ENCODE assay signal across 10 mouse cellular contexts in genomic region chr2:38424278-38424931, GRCm38 (mm10).
DNase-seq lines count a peak whose midpoint lies in the region; ATAC-seq and TF ChIP-seq lines count a peak whose summit lies in the region.
"Had no signal": no experiment of that assay in that cellular context is flagged by ENCODE, and none has a peak within 500 bp of the region (broad histone marks: within the 10 kb centered on the region; RNA-seq: fewer than 3 reads in every experiment).

No protein-coding gene starts in this region.

- H3K27me3 ChIP-seq in kidney, embryonic 14.5 days (ENCODE audit: control insufficient read depth, insufficient read depth, low read length): no peaks in the 10 kb centered on the region
- peaks cover 3% of the 10 kb centered on the region; the same call in 1 of the 2 replicates for H3K27me3 ChIP-seq in hindbrain, postnatal 0 days (ENCODE audit: insufficient read depth, low read length)
- no peaks in the 10 kb centered on the region for H3K27me3 ChIP-seq in neural tube, embryonic 15.5 days (replicated peaks)

- ATAC-seq in kidney, embryonic 14.5 days (ENCODE audit: low FRiP score, low TSS enrichment): peak; percentile 61; the same call in 1 of the 2 replicates
- peak; percentile 83 for ATAC-seq in hindbrain, postnatal 0 days
- peak; percentile 68 for ATAC-seq in neural tube, embryonic 15.5 days (ENCODE audit: low FRiP score)

- 3% methylated on average over 19 of the region's 22 CpGs for WGBS in kidney, embryonic 14.5 days
- WGBS in hindbrain, postnatal 0 days: 5% methylated on average over 21 of the region's 22 CpGs
- 2% methylated on average over 22 of the region's 22 CpGs for WGBS in neural tube, embryonic 15.5 days

- H3K4me3 ChIP-seq in kidney, embryonic 14.5 days (ENCODE audit: low read length): no peak overlapping the region
- H3K4me3 ChIP-seq in hindbrain, postnatal 0 days (ENCODE audit: low read length): peak overlapping the region; percentile 10; the same call in 1 of the 2 replicates
- 0 out of 2 replicates have a peak overlapping the region, but pooled peaks have one; percentile 10 for H3K4me3 ChIP-seq in neural tube, embryonic 15.5 days (replicated peaks)

- TF ChIP-seq CTCF in hindbrain, postnatal 0 days (IDR thresholded peaks at IDR 0.05; ENCODE audit: low read depth): no peak

- H3K9ac ChIP-seq in kidney, embryonic 14.5 days (ENCODE audit: low read depth, low read length): no peak overlapping the region
- H3K9ac ChIP-seq in hindbrain, postnatal 0 days (replicated peaks; ENCODE audit: low read length): peak overlapping the region; percentile 40
- H3K9ac ChIP-seq in neural tube, embryonic 15.5 days (replicated peaks): 0 out of 2 replicates have a peak overlapping the region, but pooled peaks have one; percentile 23

- H3K36me3 ChIP-seq in kidney, embryonic 14.5 days (ENCODE audit: control insufficient read depth, insufficient read depth, low read length): no peaks in the 10 kb centered on the region
- no peaks in the 10 kb centered on the region for H3K36me3 ChIP-seq in hindbrain, postnatal 0 days (ENCODE audit: insufficient read depth, low read length)
- H3K36me3 ChIP-seq in neural tube, embryonic 15.5 days: no peaks in the 10 kb centered on the region
- H3K36me3 ChIP-seq: G1E had no signal

- H3K27ac ChIP-seq in kidney, embryonic 14.5 days (ENCODE audit: low read depth, low read length): no peak overlapping the region
- peak overlapping the region; percentile 54 for H3K27ac ChIP-seq in hindbrain, postnatal 0 days
- no peak overlapping the region for H3K27ac ChIP-seq in neural tube, embryonic 15.5 days (replicated peaks)

- no peaks in the 10 kb centered on the region for H3K9me3 ChIP-seq in kidney, embryonic 14.5 days (ENCODE audit: control insufficient read depth, low read length)
- no peaks in the 10 kb centered on the region for H3K9me3 ChIP-seq in hindbrain, postnatal 0 days (ENCODE audit: low read length)
- H3K9me3 ChIP-seq in neural tube, embryonic 15.5 days (replicated peaks): no peaks in the 10 kb centered on the region
- H3K9me3 ChIP-seq: G1E had no signal

- peak overlapping the region; percentile 34 for H3K4me2 ChIP-seq in kidney, embryonic 14.5 days (replicated peaks; ENCODE audit: low read depth, low read length)
- peak overlapping the region; percentile 41 for H3K4me2 ChIP-seq in hindbrain, postnatal 0 days (ENCODE audit: low read depth, low read length)
- peak overlapping the region; percentile 44 for H3K4me2 ChIP-seq in neural tube, embryonic 15.5 days

- no peak for DNase-seq in kidney, postnatal 10 days
- peak; percentile 75 for DNase-seq in embryo, embryonic 9.5 days (ENCODE audit: extremely low spot score)
- DNase-seq in hindbrain, postnatal 0 days (ENCODE audit: low spot score): peak; percentile 55
- DNase-seq in right cerebral cortex, postnatal 14 days: no peak
- DNase-seq in layer of hippocampus, postnatal 10 days (ENCODE audit: low spot score in 2 of 2): no peak
- DNase-seq in thymus, postnatal 36 days: no peak
- DNase-seq: lung, adult 2 months had no signal

- H3K4me1 ChIP-seq in kidney, embryonic 14.5 days (ENCODE audit: control insufficient read depth, insufficient read depth, low read length): 0 out of 2 replicates have a peak, but pooled peaks cover 8% of the 10 kb centered on the region
- peaks cover 14% of the 10 kb centered on the region for H3K4me1 ChIP-seq in hindbrain, postnatal 0 days (ENCODE audit: insufficient read depth, low read length)
- peaks cover 14% of the 10 kb centered on the region for H3K4me1 ChIP-seq in neural tube, embryonic 15.5 days

Comparison
In these comparisons a context has a peak if more than half of its experiments do, and no peak if none do; other contexts are left out.
1. DNase-seq: peak in embryo, embryonic 9.5 days (single experiment) and hindbrain, postnatal 0 days (single experiment); none in kidney, postnatal 10 days (single experiment), right cerebral cortex, postnatal 14 days (single experiment), layer of hippocampus, postnatal 10 days (0 of 2) and thymus, postnatal 36 days (0 of 2).
2. Peak in every context shown above with its lines, with median percentiles within 50 percentile points of each other: ATAC-seq and H3K4me2 ChIP-seq.